In the genomic region with DNA sequence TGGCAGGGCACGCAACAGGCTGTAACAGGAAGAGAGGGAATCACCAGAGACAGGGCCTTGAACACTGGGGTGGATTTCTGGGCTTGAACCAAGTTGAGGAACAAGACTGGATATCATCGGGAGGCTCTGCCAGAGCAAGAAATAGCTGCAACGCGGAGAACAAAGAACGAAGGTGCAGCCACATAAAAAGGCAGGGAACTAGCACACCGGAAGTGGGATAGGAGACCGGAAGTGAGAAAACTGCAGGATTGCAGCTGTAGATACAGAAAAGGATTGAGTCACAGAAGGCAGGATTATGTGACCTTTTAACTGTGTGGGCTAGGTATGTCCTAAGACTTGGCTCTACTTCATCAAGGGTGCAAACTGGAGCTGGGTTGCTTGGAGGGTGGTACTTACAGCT, we compare ENCODE assay signal across 27 mouse cellular contexts. TPM values are rescaled to one million over a fixed set of nuclear protein-coding genes. Genes with fewer than 3 reads are reported as not detected.
DNase-seq lines count a peak whose midpoint lies in the region; ATAC-seq and TF ChIP-seq lines count a peak whose summit lies in the region.
"Had no signal": no experiment of that assay in that cellular context is flagged by ENCODE, and none has a peak within 500 bp of the region (broad histone marks: within the 10 kb centered on the region; RNA-seq: fewer than 3 reads in every experiment).

No protein-coding gene starts in this region.

- peaks cover 2% of the 10 kb centered on the region; the same call in 1 of the 2 replicates for H3K4me1 ChIP-seq in forebrain, embryonic 11.5 days (replicated peaks; ENCODE audit: control insufficient read depth, insufficient read depth, low read length)
- peaks cover 5% of the 10 kb centered on the region; the same call in 1 of the 2 replicates for H3K4me1 ChIP-seq in forebrain, postnatal 0 days (ENCODE audit: insufficient read depth)
- H3K4me1 ChIP-seq in liver, embryonic 12.5 days: peaks cover 72% of the 10 kb centered on the region
- H3K4me1 ChIP-seq in forebrain, embryonic 10.5 days: peaks cover 32% of the 10 kb centered on the region

- no peak for DNase-seq in forebrain, embryonic 11.5 days (ENCODE audit: low spot score)
- DNase-seq in forebrain, postnatal 0 days: no peak
- peak; percentile 16 for DNase-seq in thymus, postnatal 14 days
- DNase-seq in thymus, postnatal 25 days: no peak
- DNase-seq in left cerebral cortex, adult 11 months (ENCODE audit: low spot score): no peak
- DNase-seq in gastrocnemius, adult 18-20 months (ENCODE audit: low spot score): no peak
- DNase-seq in forebrain, embryonic 10.5 days (ENCODE audit: extremely low spot score, low spot score): no peak
- DNase-seq: adrenal gland, postnatal 36 days; cerebellum, adult 11 months; cerebellum, postnatal 10 days; gastrocnemius, postnatal 36 days; heart, adult 2 months; kidney, adult 11 months; kidney, postnatal 36 days; lung, postnatal 10 days had no signal

- no peak overlapping the region for H3K27ac ChIP-seq in forebrain, embryonic 11.5 days (ENCODE audit: low read depth, low read length)
- H3K27ac ChIP-seq in forebrain, postnatal 0 days (ENCODE audit: low read depth, low read length): no peak overlapping the region
- H3K27ac ChIP-seq in liver, embryonic 12.5 days: peak overlapping the region; percentile 57
- no peak overlapping the region for H3K27ac ChIP-seq in forebrain, embryonic 10.5 days
- H3K27ac ChIP-seq: embryonic facial prominence, embryonic 13.5 days; heart, adult 2 months; hindbrain, embryonic 12.5 days; kidney, embryonic 15.5 days; midbrain, embryonic 12.5 days had no signal

- H3K9ac ChIP-seq in forebrain, embryonic 11.5 days (ENCODE audit: low read length): no peak overlapping the region
- H3K9ac ChIP-seq in forebrain, postnatal 0 days: no peak overlapping the region
- peak overlapping the region; percentile 100; the same call in 1 of the 2 replicates for H3K9ac ChIP-seq in liver, embryonic 12.5 days
- H3K9ac ChIP-seq: hindbrain, embryonic 12.5 days; kidney, embryonic 15.5 days; limb, embryonic 15.5 days; midbrain, embryonic 12.5 days had no signal

- H3K4me2 ChIP-seq in forebrain, embryonic 11.5 days (ENCODE audit: low read depth, low read length, severe bottlenecking): 0 out of 2 replicates have a peak overlapping the region, but pooled peaks have one; percentile 8
- no peak overlapping the region for H3K4me2 ChIP-seq in forebrain, postnatal 0 days (ENCODE audit: low read depth)
- H3K4me2 ChIP-seq in liver, embryonic 12.5 days: peak overlapping the region; percentile 96

- no peak overlapping the region for H3K4me3 ChIP-seq in forebrain, embryonic 11.5 days (ENCODE audit: low read depth, low read length)
- no peak overlapping the region for H3K4me3 ChIP-seq in forebrain, postnatal 0 days (ENCODE audit: low read depth, low read length)
- H3K4me3 ChIP-seq in liver, embryonic 12.5 days: peak overlapping the region; percentile 97
- H3K4me3 ChIP-seq in forebrain, embryonic 10.5 days: no peak overlapping the region
- H3K4me3 ChIP-seq: heart, adult 2 months; midbrain, embryonic 12.5 days had no signal

- ATAC-seq in forebrain, embryonic 11.5 days (replicated peaks; ENCODE audit: low FRiP score): no peak
- no peak for ATAC-seq in forebrain, postnatal 0 days
- ATAC-seq in liver, embryonic 12.5 days: no peak
- ATAC-seq: forebrain, embryonic 16.5 days had no signal

- H3K9me3 ChIP-seq in forebrain, embryonic 11.5 days (ENCODE audit: control insufficient read depth, low read length): no peaks in the 10 kb centered on the region
- no peaks in the 10 kb centered on the region for H3K9me3 ChIP-seq in forebrain, postnatal 0 days (ENCODE audit: low read length)
- no peaks in the 10 kb centered on the region for H3K9me3 ChIP-seq in liver, embryonic 12.5 days (replicated peaks)
- H3K9me3 ChIP-seq in forebrain, embryonic 10.5 days: no peaks in the 10 kb centered on the region
- H3K9me3 ChIP-seq: embryonic facial prominence, embryonic 13.5 days; hindbrain, embryonic 12.5 days; kidney, embryonic 15.5 days; limb, embryonic 15.5 days; midbrain, embryonic 12.5 days had no signal

- WGBS in forebrain, embryonic 11.5 days: 88% methylated on average over 7 of the region's 7 CpGs
- WGBS in forebrain, postnatal 0 days: 90% methylated on average over 7 of the region's 7 CpGs
- 77% methylated on average over 7 of the region's 7 CpGs for WGBS in liver, embryonic 12.5 days (ENCODE audit: insufficient replicate concordance)
- 91% methylated on average over 7 of the region's 7 CpGs for WGBS in forebrain, embryonic 10.5 days

- H3K27me3 ChIP-seq in forebrain, embryonic 11.5 days (ENCODE audit: control insufficient read depth, insufficient read depth, low read length): peaks cover 3% of the 10 kb centered on the region; the same call in 1 of the 2 replicates
- no peaks in the 10 kb centered on the region; the same call in 1 of the 2 replicates for H3K27me3 ChIP-seq in forebrain, postnatal 0 days (ENCODE audit: insufficient read depth, low read length)
- H3K27me3 ChIP-seq in liver, embryonic 12.5 days (replicated peaks): no peaks in the 10 kb centered on the region
- peaks cover 61% of the 10 kb centered on the region for H3K27me3 ChIP-seq in forebrain, embryonic 10.5 days (ENCODE audit: poor library complexity, severe bottlenecking)

- no peaks in the 10 kb centered on the region for H3K36me3 ChIP-seq in forebrain, embryonic 11.5 days (ENCODE audit: control insufficient read depth, insufficient read depth, low read length)
- no peaks in the 10 kb centered on the region; the same call in 1 of the 2 replicates for H3K36me3 ChIP-seq in forebrain, postnatal 0 days (ENCODE audit: insufficient read depth)
- peaks cover 46% of the 10 kb centered on the region for H3K36me3 ChIP-seq in liver, embryonic 12.5 days
- H3K36me3 ChIP-seq in forebrain, embryonic 10.5 days (replicated peaks): no peaks in the 10 kb centered on the region
- H3K36me3 ChIP-seq: embryonic facial prominence, embryonic 13.5 days; hindbrain, embryonic 12.5 days; kidney, embryonic 15.5 days; limb, embryonic 15.5 days; midbrain, embryonic 12.5 days had no signal

- no peak for TF ChIP-seq CTCF in forebrain, postnatal 0 days (IDR thresholded peaks at IDR 0.05; ENCODE audit: low read depth)

RNA-seq across cellular contexts. Expression of gene Klf1, which starts 2.6 kb away (rescaled TPM):
- polyA plus RNA-seq in forebrain, embryonic 11.5 days (2014; fragmentation: Nextera tagmentation; extraction: Ambion mirVana): 14.2 and 17.5 TPM in 2 replicates
- total RNA-seq in forebrain, postnatal 0 days (2014; rRNA removed): 0.46 TPM in 1 of 2 replicates, not detected in the other
- 0.50 and 0.77 TPM in 2 replicates for polyA plus RNA-seq in forebrain, postnatal 0 days (2015; fragmentation: Nextera tagmentation; extraction: Ambion mirVana)
- 517 and 552 TPM in 2 replicates for polyA plus RNA-seq in liver, embryonic 12.5 days (2016; fragmentation: Nextera tagmentation; extraction: Ambion mirVana)
- not detected for total RNA-seq in gastrocnemius, adult 18-20 months (2021)
- 18.3 and 24.3 TPM in 2 replicates for polyA plus RNA-seq in forebrain, embryonic 10.5 days (2016; fragmentation: Nextera tagmentation; extraction: Ambion mirVana)
- total RNA-seq: adrenal gland, adult 18-20 months; gastrocnemius, postnatal 36 days; heart, postnatal 25 days; left cerebral cortex, postnatal 36 days; monocyte, adult 5-6 weeks; neutrophil, adult 5-6 weeks had no signal

RNA-seq across cellular contexts. Expression of gene Dnase2a, which starts 4.0 kb away (rescaled TPM):
- 7.2 and 9.5 TPM in 2 replicates for polyA plus RNA-seq in forebrain, embryonic 11.5 days (2014; fragmentation: Nextera tagmentation; extraction: Ambion mirVana)
- 3.6 and 3.7 TPM in 2 replicates for total RNA-seq in forebrain, postnatal 0 days (2014; rRNA removed)
- 6.3 and 7.1 TPM in 2 replicates for polyA plus RNA-seq in forebrain, postnatal 0 days (2015; fragmentation: Nextera tagmentation; extraction: Ambion mirVana)
- 10.8 and 11.4 TPM in 2 replicates for polyA plus RNA-seq in liver, embryonic 12.5 days (2016; fragmentation: Nextera tagmentation; extraction: Ambion mirVana)
- total RNA-seq in gastrocnemius, adult 18-20 months (2021): 1 to 10 TPM; 6.1 to 6.8 TPM
- 7.9 and 9.2 TPM in 2 replicates for polyA plus RNA-seq in forebrain, embryonic 10.5 days (2016; fragmentation: Nextera tagmentation; extraction: Ambion mirVana)

RNA-seq across cellular contexts. Expression of gene Gcdh, which starts 10.6 kb away (rescaled TPM):
- polyA plus RNA-seq in forebrain, embryonic 11.5 days (2014; fragmentation: Nextera tagmentation; extraction: Ambion mirVana): 37.8 and 39.6 TPM in 2 replicates
- 28.9 and 31.5 TPM in 2 replicates for total RNA-seq in forebrain, postnatal 0 days (2014; rRNA removed)
- polyA plus RNA-seq in forebrain, postnatal 0 days (2015; fragmentation: Nextera tagmentation; extraction: Ambion mirVana): 21.3 and 27.5 TPM in 2 replicates
- polyA plus RNA-seq in liver, embryonic 12.5 days (2016; fragmentation: Nextera tagmentation; extraction: Ambion mirVana): 41.1 and 44.3 TPM in 2 replicates
- 10 to 100 TPM; 33.7 to 38.2 TPM for total RNA-seq in gastrocnemius, adult 18-20 months (2021)
- polyA plus RNA-seq in forebrain, embryonic 10.5 days (2016; fragmentation: Nextera tagmentation; extraction: Ambion mirVana): 44.6 and 49.6 TPM in 2 replicates

RNA-seq across cellular contexts. Expression of gene Syce2, which starts 32.4 kb away (rescaled TPM):
- 86.2 and 87.8 TPM in 2 replicates for polyA plus RNA-seq in forebrain, embryonic 11.5 days (2014; fragmentation: Nextera tagmentation; extraction: Ambion mirVana)
- total RNA-seq in forebrain, postnatal 0 days (2014; rRNA removed): 27.5 and 32.2 TPM in 2 replicates
- 77.9 and 78.2 TPM in 2 replicates for polyA plus RNA-seq in forebrain, postnatal 0 days (2015; fragmentation: Nextera tagmentation; extraction: Ambion mirVana)
- 110 TPM in 2 replicates for polyA plus RNA-seq in liver, embryonic 12.5 days (2016; fragmentation: Nextera tagmentation; extraction: Ambion mirVana)
- total RNA-seq in gastrocnemius, adult 18-20 months (2021): 1 to 10 TPM; 1.3 to 1.4 TPM
- polyA plus RNA-seq in forebrain, embryonic 10.5 days (2016; fragmentation: Nextera tagmentation; extraction: Ambion mirVana): 91.1 and 92.7 TPM in 2 replicates

RNA-seq across cellular contexts. Expression of gene Mast1, which starts 32.8 kb away (rescaled TPM):
- polyA plus RNA-seq in forebrain, embryonic 11.5 days (2014; fragmentation: Nextera tagmentation; extraction: Ambion mirVana): 14.2 and 15.9 TPM in 2 replicates
- total RNA-seq in forebrain, postnatal 0 days (2014; rRNA removed): 39.7 and 57.7 TPM in 2 replicates
- 44.2 and 63.8 TPM in 2 replicates for polyA plus RNA-seq in forebrain, postnatal 0 days (2015; fragmentation: Nextera tagmentation; extraction: Ambion mirVana)
- 0.18 TPM in 2 replicates for polyA plus RNA-seq in liver, embryonic 12.5 days (2016; fragmentation: Nextera tagmentation; extraction: Ambion mirVana)
- total RNA-seq in gastrocnemius, adult 18-20 months (2021): under 1 TPM in 1 of 2 experiments, not detected in 1; 0.07 TPM
- 2.6 and 3.8 TPM in 2 replicates for polyA plus RNA-seq in forebrain, embryonic 10.5 days (2016; fragmentation: Nextera tagmentation; extraction: Ambion mirVana)
- total RNA-seq: gastrocnemius, postnatal 36 days; monocyte, adult 5-6 weeks had no signal

Comparison
In these comparisons a context has a peak if more than half of its experiments do, and no peak if none do; other contexts are left out.
1. RNA of gene Klf1, which starts 2.6 kb away (polyA plus RNA-seq): 517 to 552 TPM in liver, embryonic 12.5 days; 18.3 to 24.3 TPM in forebrain, embryonic 10.5 days, 14.2 to 17.5 TPM in forebrain, embryonic 11.5 days and 0.50 to 0.77 TPM in forebrain, postnatal 0 days; every median in the first group is over 10 times any median in the second.